Mouse (Mus musculus): ENCODE measurements at regions not wholly inside any gene's neighbourhood (a gene's known extent, or its start where the extent isn't known, plus 50 kb on each side); places are given as distances from the start of the nearest gene placed in this dataset.
A peak's percentile ranks its signal among the peaks of the same experiment; 100 is the strongest.

- TF ChIP-seq CTCF (conservative IDR thresholded peaks at IDR 0.05; ENCODE audit: insufficient read depth, insufficient read length, low read depth, low read length) (no peak), POLR2A (IDR thresholded peaks at IDR 0.05; ENCODE audit: low read depth, low read length) (no peak)
- no peak for DNase-seq
- Histone ChIP-seq H3K4me1 (ENCODE audit: control insufficient read depth, insufficient read depth, low read length) (no peaks in the 10 kb centered on the region), H3K27ac (ENCODE audit: insufficient read depth, low read depth, low read length) (no peak overlapping the region), H3K27me3 (replicated peaks; ENCODE audit: control insufficient read depth, insufficient read depth, low read length) (no peaks in the 10 kb centered on the region), H3K4me3 (ENCODE audit: insufficient read depth, low read depth, low read length) (no peak overlapping the region), H3K36me3 (ENCODE audit: control insufficient read depth, insufficient read depth, low read length) (no peaks in the 10 kb centered on the region)
- WGBS = 87% methylated on average over 3 of the region's 3 CpGs
Measured at GRCm38 (mm10) chr16:93110912-93111311, 285.0 kb upstream of the Runx1 start.

GRCm38 (mm10) chr16:93110451-93110850, 284.5 kb upstream of the Runx1 start:
- 73% methylated on average over 6 of the region's 6 CpGs for WGBS
- TF ChIP-seq POLR2A (IDR thresholded peaks at IDR 0.05; ENCODE audit: low read depth, low read length) (no peak), CTCF (conservative IDR thresholded peaks at IDR 0.05; ENCODE audit: insufficient read depth, insufficient read length, low read depth, low read length) (no peak)
- H3K27me3 ChIP-seq (replicated peaks; ENCODE audit: control insufficient read depth, insufficient read depth, low read length) = no peaks in the 10 kb centered on the region

GRCm38 (mm10) chr16:93109683-93110407, 283.9 kb upstream of the Runx1 start:
- TF ChIP-seq POLR2A (IDR thresholded peaks at IDR 0.05; ENCODE audit: low read depth, low read length) = no peak
- Histone ChIP-seq H3K27ac (ENCODE audit: insufficient read depth, low read depth, low read length) (no peak overlapping the region), H3K36me3 (ENCODE audit: control insufficient read depth, insufficient read depth, low read length) (no peaks in the 10 kb centered on the region), H3K4me3 (ENCODE audit: insufficient read depth, low read depth, low read length) (no peak overlapping the region), H3K27me3 (replicated peaks; ENCODE audit: control insufficient read depth, insufficient read depth, low read length) (no peaks in the 10 kb centered on the region), H3K4me1 (ENCODE audit: control insufficient read depth, insufficient read depth, low read length) (no peaks in the 10 kb centered on the region)
- 67% methylated on average over 12 of the region's 12 CpGs for WGBS
- no peak for DNase-seq

More at GRCm38 (mm10) chr16:93110451-93110850, 284.5 kb upstream of the Runx1 start:
- DNase-seq = peak; percentile 5
- Histone ChIP-seq H3K27ac (ENCODE audit: insufficient read depth, low read depth, low read length) (no peak overlapping the region), H3K4me3 (ENCODE audit: insufficient read depth, low read depth, low read length) (no peak overlapping the region), H3K36me3 (ENCODE audit: control insufficient read depth, insufficient read depth, low read length) (no peaks in the 10 kb centered on the region), H3K4me1 (ENCODE audit: control insufficient read depth, insufficient read depth, low read length) (no peaks in the 10 kb centered on the region)

GRCm38 (mm10) chr16:93107524-93107845, 281.5 kb upstream of the Runx1 start:
- DNase-seq = no peak
- TF ChIP-seq POLR2A (IDR thresholded peaks at IDR 0.05; ENCODE audit: low read depth, low read length) (no peak), CTCF (conservative IDR thresholded peaks at IDR 0.05; ENCODE audit: insufficient read depth, insufficient read length, low read depth, low read length) (no peak)
- Histone ChIP-seq H3K27ac (ENCODE audit: insufficient read depth, low read depth, low read length) (no peak overlapping the region), H3K4me3 (ENCODE audit: insufficient read depth, low read depth, low read length) (no peak overlapping the region), H3K27me3 (replicated peaks; ENCODE audit: control insufficient read depth, insufficient read depth, low read length) (no peaks in the 10 kb centered on the region), H3K36me3 (ENCODE audit: control insufficient read depth, insufficient read depth, low read length) (no peaks in the 10 kb centered on the region), H3K4me1 (ENCODE audit: control insufficient read depth, insufficient read depth, low read length) (no peaks in the 10 kb centered on the region)
- 76% methylated on average over 5 of the region's 5 CpGs for WGBS

GRCm38 (mm10) chr16:93106811-93107523, 281.0 kb upstream of the Runx1 start:
- no peaks in the 10 kb centered on the region for H3K4me1 ChIP-seq (ENCODE audit: control insufficient read depth, insufficient read depth, low read length)
- TF ChIP-seq POLR2A (IDR thresholded peaks at IDR 0.05; ENCODE audit: low read depth, low read length) (no peak), CTCF (conservative IDR thresholded peaks at IDR 0.05; ENCODE audit: insufficient read depth, insufficient read length, low read depth, low read length) (no peak)
- DNase-seq = peak; percentile 45
- WGBS = 43% methylated on average over 13 of the region's 13 CpGs
- H3K4me3 ChIP-seq (ENCODE audit: insufficient read depth, low read depth, low read length) = no peak overlapping the region
- no peak overlapping the region for H3K27ac ChIP-seq (ENCODE audit: insufficient read depth, low read depth, low read length)
- no peaks in the 10 kb centered on the region for H3K36me3 ChIP-seq (ENCODE audit: control insufficient read depth, insufficient read depth, low read length)
- H3K27me3 ChIP-seq (replicated peaks; ENCODE audit: control insufficient read depth, insufficient read depth, low read length) = no peaks in the 10 kb centered on the region

- 83% methylated on average over 3 of the region's 3 CpGs for WGBS
- no peak for TF ChIP-seq CTCF (conservative IDR thresholded peaks at IDR 0.05; ENCODE audit: insufficient read depth, insufficient read length, low read depth, low read length)
- TF ChIP-seq POLR2A (IDR thresholded peaks at IDR 0.05; ENCODE audit: low read depth, low read length) = no peak
- H3K36me3 ChIP-seq (ENCODE audit: control insufficient read depth, insufficient read depth, low read length) = no peaks in the 10 kb centered on the region
Measured at GRCm38 (mm10) chr16:93102174-93102573, 276.2 kb upstream of the Runx1 start.

GRCm38 (mm10) chr16:93098057-93098456, 272.1 kb upstream of the Runx1 start:
- H3K36me3 ChIP-seq (ENCODE audit: control insufficient read depth, insufficient read depth, low read length) = no peaks in the 10 kb centered on the region
- no peak for TF ChIP-seq POLR2A (IDR thresholded peaks at IDR 0.05; ENCODE audit: low read depth, low read length)
- no peak for TF ChIP-seq CTCF (conservative IDR thresholded peaks at IDR 0.05; ENCODE audit: insufficient read depth, insufficient read length, low read depth, low read length)
- H3K27me3 ChIP-seq (replicated peaks; ENCODE audit: control insufficient read depth, insufficient read depth, low read length) = no peaks in the 10 kb centered on the region
- H3K27ac ChIP-seq (ENCODE audit: insufficient read depth, low read depth, low read length) = no peak overlapping the region
- no peak overlapping the region for H3K4me3 ChIP-seq (ENCODE audit: insufficient read depth, low read depth, low read length)
- 64% methylated on average over 8 of the region's 8 CpGs for WGBS
- H3K4me1 ChIP-seq (ENCODE audit: control insufficient read depth, insufficient read depth, low read length) = no peaks in the 10 kb centered on the region
- DNase-seq = no peak

More at GRCm38 (mm10) chr16:93102174-93102573, 276.2 kb upstream of the Runx1 start:
- no peaks in the 10 kb centered on the region for H3K27me3 ChIP-seq (replicated peaks; ENCODE audit: control insufficient read depth, insufficient read depth, low read length)
- DNase-seq = no peak
- no peak overlapping the region for H3K27ac ChIP-seq (ENCODE audit: insufficient read depth, low read depth, low read length)
- H3K4me1 ChIP-seq (ENCODE audit: control insufficient read depth, insufficient read depth, low read length) = no peaks in the 10 kb centered on the region
- H3K4me3 ChIP-seq (ENCODE audit: insufficient read depth, low read depth, low read length) = no peak overlapping the region

All from kidney, adult 2 months (tissue).